Mouse (Mus musculus) forebrain, embryonic 15.5 days (tissue): ENCODE results near the gene Fam234b. TPM values are rescaled to one million over a fixed set of nuclear protein-coding genes. Genes with fewer than 3 reads are reported as not detected.
A peak's percentile ranks its signal among the peaks of the same experiment; 100 is the strongest.

Source experiments
- ATAC-seq: fragments of 200-750 bp; cut with Nextera tagmentation; replicated peaks from 2 replicates; pipeline ENCODE4 v1.8.0; 2017; ENCODE audit warnings: mild to moderate bottlenecking, moderate TSS enrichment, moderate library complexity
- H3K27ac ChIP-seq: fragments of 300-500 bp; sonication (generic); replicated peaks from 2 replicates; pipeline ENCODE4 v1.5.1; 2015; ENCODE audit warnings: mild to moderate bottlenecking, inconsistent platforms
- H3K27me3 ChIP-seq: fragments of 300-500 bp; sonication (generic); 2 replicates; pipeline ENCODE4 v1.6.1; 2015; ENCODE audit warnings: inconsistent platforms
- H3K36me3 ChIP-seq: fragments of 300-500 bp; sonication (generic); 2 replicates; pipeline ENCODE4 v1.6.1; 2015; ENCODE audit warnings: mild to moderate bottlenecking, inconsistent platforms
- H3K4me1 ChIP-seq: fragments of 300-500 bp; sonication (generic); 2 replicates; pipeline ENCODE4 v1.6.1; 2015; ENCODE audit warnings: inconsistent platforms
- H3K4me2 ChIP-seq: fragments of 300-500 bp; sonication (generic); replicated peaks from 2 replicates; pipeline ENCODE4 v1.6.1; 2015; ENCODE audit warnings: mild to moderate bottlenecking, inconsistent platforms
- H3K4me3 ChIP-seq: fragments of 300-500 bp; sonication (generic); 2 replicates; pipeline ENCODE4 v1.5.1; 2015; ENCODE audit warnings: mild to moderate bottlenecking, inconsistent platforms
- H3K9ac ChIP-seq: fragments of 300-500 bp; sonication (generic); replicated peaks from 2 replicates; pipeline ENCODE4 v1.6.1; 2015; ENCODE audit warnings: mild to moderate bottlenecking, inconsistent platforms
- H3K9me3 ChIP-seq: fragments of 300-500 bp; sonication (generic); 2 replicates; pipeline ENCODE4 v1.6.1; 2016; ENCODE audit warnings: inconsistent platforms
- WGBS: fragments of 180-500 bp; shearing (Covaris S2); methylation state at CpG from one replicate; pipeline ENCODE4 v1.1.7; 2015; ENCODE audit warnings: mixed read lengths; 5-methylcytosine and 5-hydroxymethylcytosine counted together
- polyA plus RNA-seq: library from polyadenylated mRNA; unstranded; fragments of >200 nt; fragmentation: Nextera tagmentation; extraction: Ambion mirVana; gene quantifications from 2 replicates; pipeline ENCODE4 v1.2.1, GENCODE M21; 2015

Gene Fam234b
- polyA plus RNA-seq, 1 experiment from 2014 or later: 86.7 TPM

DNA sequence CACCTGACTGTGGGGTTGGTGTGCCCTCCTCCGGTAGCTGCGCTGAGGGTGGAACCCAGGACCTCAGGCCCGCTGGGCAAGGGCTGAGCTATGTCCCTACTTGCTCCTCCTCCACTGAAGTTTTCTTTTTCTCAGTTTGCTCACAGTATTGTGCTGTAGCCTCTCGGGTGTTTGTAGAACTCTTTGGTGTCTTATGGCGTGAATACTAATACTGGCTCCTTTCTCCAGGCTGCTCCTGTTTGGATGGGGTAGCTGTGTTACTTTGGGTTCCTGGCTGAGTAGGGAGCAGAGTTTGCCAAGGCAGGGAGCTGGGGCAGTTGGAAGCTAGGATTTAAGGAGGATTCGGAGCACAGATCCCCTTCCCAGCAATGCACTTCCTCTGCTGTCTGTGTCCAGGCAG is 6.0 kb downstream of the Fam234b start:
- H3K27ac ChIP-seq: peak overlapping the region; percentile 30
- ATAC-seq: 0 out of 2 replicates have a peak, but pooled peaks have one; percentile 39

DNA sequence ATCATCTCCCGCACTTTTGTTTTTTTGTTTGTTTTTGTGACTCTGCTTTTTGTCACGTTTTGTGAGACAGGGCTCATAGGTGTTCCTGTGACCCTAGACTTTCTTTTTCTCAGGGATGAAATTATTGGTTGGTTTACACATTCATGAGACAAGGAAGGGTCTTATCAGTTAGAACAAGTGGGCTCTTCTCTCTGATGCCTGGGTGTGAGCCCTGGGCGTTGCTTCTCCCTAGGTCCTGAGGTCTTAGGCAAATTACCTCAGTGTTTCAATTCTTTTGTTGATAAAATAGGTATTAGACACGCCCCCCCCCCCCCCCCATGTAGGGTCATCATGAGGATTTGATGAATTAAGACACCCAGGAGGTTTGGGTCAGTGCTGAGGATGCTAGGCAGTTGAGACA is 7.1 kb downstream of the Fam234b start:
- Histone ChIP-seq H3K9ac (no peak overlapping the region), H3K4me1 (0 out of 2 replicates have a peak, but pooled peaks cover 13% of the 10 kb centered on the region), H3K4me3 (no peak overlapping the region), H3K27ac (no peak overlapping the region), H3K9me3 (no peaks in the 10 kb centered on the region), H3K4me2 (no peak overlapping the region), H3K36me3 (no peaks in the 10 kb centered on the region; the same call in 1 of the 2 replicates), H3K27me3 (no peaks in the 10 kb centered on the region)
- 72% methylated on average over 4 of the region's 4 CpGs for WGBS
- no peak for ATAC-seq

More for the DNA sequence above, 6.0 kb downstream of the Fam234b start:
- Histone ChIP-seq H3K9me3 (no peaks in the 10 kb centered on the region), H3K9ac (no peak overlapping the region), H3K27me3 (no peaks in the 10 kb centered on the region), H3K4me2 (no peak overlapping the region), H3K4me3 (no peak overlapping the region), H3K36me3 (no peaks in the 10 kb centered on the region), H3K4me1 (peaks cover 23% of the 10 kb centered on the region)
- 52% methylated on average over 6 of the region's 6 CpGs for WGBS

DNA sequence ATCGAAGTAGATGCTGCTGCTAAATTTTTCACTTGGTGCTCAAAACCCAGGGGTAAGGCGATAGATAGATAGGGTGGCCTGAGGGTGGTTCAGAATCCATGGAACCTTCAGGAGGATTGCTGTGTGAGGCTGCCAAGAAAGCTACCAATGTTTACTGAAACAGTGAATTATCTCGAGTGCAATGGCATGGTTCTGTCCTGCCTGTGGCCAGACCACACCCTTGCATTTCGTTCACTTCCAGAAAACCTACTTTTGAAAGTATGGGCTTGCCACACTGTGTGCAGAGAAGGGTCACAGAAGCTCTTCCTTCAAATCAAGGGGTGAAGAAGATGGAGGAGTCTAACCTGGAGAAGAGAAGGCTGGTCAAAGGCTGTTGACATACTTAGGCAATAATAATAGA is 8.0 kb downstream of the Fam234b start:
- Histone ChIP-seq H3K27me3 (no peaks in the 10 kb centered on the region), H3K27ac (no peak overlapping the region), H3K9ac (no peak overlapping the region), H3K4me2 (no peak overlapping the region), H3K9me3 (no peaks in the 10 kb centered on the region), H3K4me3 (no peak overlapping the region), H3K36me3 (no peaks in the 10 kb centered on the region; the same call in 1 of the 2 replicates), H3K4me1 (0 out of 2 replicates have a peak, but pooled peaks cover 10% of the 10 kb centered on the region)
- 96% methylated on average over 4 of the region's 4 CpGs for WGBS
- ATAC-seq: no peak

DNA sequence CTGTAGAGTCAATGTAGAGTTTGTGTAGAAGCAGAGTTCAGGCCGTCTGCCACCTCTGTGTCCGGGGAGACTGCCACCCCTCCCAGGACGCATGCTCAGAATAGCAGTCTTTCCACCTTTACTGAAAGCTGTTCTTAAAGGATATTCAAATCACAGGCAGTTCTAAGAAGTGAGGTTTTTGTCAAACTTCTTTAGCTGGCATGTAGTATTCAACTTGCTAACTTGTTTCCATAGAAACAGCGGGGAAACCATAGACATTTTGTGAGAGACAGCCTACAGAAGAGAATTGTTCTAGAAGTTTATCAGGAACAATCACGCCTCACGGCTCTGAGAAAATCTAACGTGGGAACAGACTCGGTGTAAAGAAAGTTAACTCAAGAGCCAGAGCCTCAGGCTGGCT is 9.1 kb downstream of the Fam234b start:
- H3K27ac ChIP-seq: peak overlapping the region; percentile 27; the same call in 1 of the 2 replicates
- ATAC-seq: 0 out of 2 replicates have a peak, but pooled peaks have one; percentile 16
- H3K4me3 ChIP-seq: no peak overlapping the region
- no peaks in the 10 kb centered on the region for H3K27me3 ChIP-seq
- H3K9ac ChIP-seq: no peak overlapping the region
- H3K4me1 ChIP-seq: 0 out of 2 replicates have a peak, but pooled peaks cover 10% of the 10 kb centered on the region
- no peaks in the 10 kb centered on the region; the same call in 1 of the 2 replicates for H3K36me3 ChIP-seq
- 16% methylated on average over 8 of the region's 8 CpGs for WGBS
- H3K4me2 ChIP-seq: no peak overlapping the region
- no peaks in the 10 kb centered on the region for H3K9me3 ChIP-seq

DNA sequence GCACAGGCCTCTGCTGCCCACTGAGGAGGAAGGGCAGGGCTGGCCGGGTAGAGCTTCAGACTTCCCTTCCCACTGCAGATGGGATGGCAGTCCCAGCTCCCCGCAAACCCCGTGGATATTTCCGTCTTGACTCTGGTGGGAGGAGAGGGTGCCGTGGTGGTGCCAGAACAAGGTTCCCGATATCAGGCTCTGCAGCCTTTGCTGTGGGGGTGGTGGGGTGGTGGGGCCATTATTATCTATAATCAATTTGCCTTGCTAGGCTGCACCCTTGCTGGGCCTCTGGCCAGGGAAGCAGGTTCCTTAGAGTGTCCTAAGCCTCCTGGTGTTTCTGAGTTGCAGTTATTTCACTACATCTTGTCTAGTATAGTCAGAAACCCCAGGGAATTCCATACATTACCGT is 13.4 kb downstream of the Fam234b start:
- ATAC-seq: no peak
- H3K9me3 ChIP-seq: no peaks in the 10 kb centered on the region
- no peak overlapping the region for H3K4me2 ChIP-seq
- H3K4me1 ChIP-seq: 0 out of 2 replicates have a peak, but pooled peaks cover 5% of the 10 kb centered on the region
- no peak overlapping the region for H3K27ac ChIP-seq
- H3K4me3 ChIP-seq: no peak overlapping the region
- no peak overlapping the region for H3K9ac ChIP-seq
- H3K27me3 ChIP-seq: no peaks in the 10 kb centered on the region
- 78% methylated on average over 7 of the region's 7 CpGs for WGBS
- H3K36me3 ChIP-seq: peaks cover 6% of the 10 kb centered on the region; the same call in 1 of the 2 replicates

DNA sequence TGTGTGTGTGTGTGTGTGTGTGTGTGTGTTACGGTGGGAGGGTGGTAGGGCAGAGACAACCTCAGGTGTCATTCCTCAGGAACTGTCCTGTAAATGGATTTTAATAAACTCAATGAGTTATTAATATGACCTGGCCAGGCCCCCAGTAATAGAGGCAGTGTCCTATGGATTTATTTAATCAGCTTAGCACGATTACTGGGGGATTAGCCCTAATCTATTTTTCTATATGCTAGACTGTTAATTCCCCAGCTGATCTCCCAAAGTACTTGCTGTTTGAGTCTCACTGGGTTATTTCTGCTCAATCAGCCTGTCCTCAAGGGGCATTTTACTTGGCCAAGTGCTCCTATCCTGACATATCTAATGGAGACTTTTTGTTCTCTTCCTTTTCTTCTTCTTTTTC is 14.9 kb downstream of the Fam234b start:
- H3K9ac ChIP-seq: no peak overlapping the region
- WGBS: 48% methylated on average over 2 of the region's 2 CpGs

DNA sequence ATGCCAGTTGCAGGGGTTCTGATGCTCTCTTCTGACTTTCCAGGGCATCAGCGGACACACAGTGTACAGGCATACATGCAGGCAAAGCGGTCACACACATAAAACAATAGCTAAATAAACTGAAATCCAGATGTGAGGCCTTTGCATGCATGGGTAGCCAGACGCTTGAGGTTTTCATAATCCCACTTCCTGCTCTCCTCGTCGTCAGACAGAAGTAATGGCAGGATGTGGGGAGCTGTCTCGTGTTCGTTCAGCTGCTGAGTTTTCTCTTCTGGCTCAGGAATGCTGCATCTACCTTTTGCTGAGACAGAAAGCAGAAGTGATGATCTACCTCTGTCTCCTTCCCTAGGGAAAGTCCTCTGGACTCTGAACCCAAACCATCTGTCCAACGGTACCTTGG is 20.6 kb downstream of the Fam234b start:
- no peak for ATAC-seq
- no peak overlapping the region for H3K4me3 ChIP-seq
- H3K4me2 ChIP-seq: no peak overlapping the region
- H3K27ac ChIP-seq: no peak overlapping the region
- no peaks in the 10 kb centered on the region for H3K9me3 ChIP-seq
- peaks cover 2% of the 10 kb centered on the region; the same call in 1 of the 2 replicates for H3K4me1 ChIP-seq
- no peaks in the 10 kb centered on the region for H3K27me3 ChIP-seq
- WGBS: 94% methylated on average over 8 of the region's 8 CpGs
- no peak overlapping the region for H3K9ac ChIP-seq
- peaks cover 18% of the 10 kb centered on the region for H3K36me3 ChIP-seq

More for the DNA sequence above, 14.9 kb downstream of the Fam234b start:
- ATAC-seq: no peak
- H3K9me3 ChIP-seq: no peaks in the 10 kb centered on the region
- H3K36me3 ChIP-seq: peaks cover 8% of the 10 kb centered on the region; the same call in 1 of the 2 replicates
- H3K27ac ChIP-seq: no peak overlapping the region
- H3K4me2 ChIP-seq: no peak overlapping the region
- no peaks in the 10 kb centered on the region for H3K27me3 ChIP-seq
- no peak overlapping the region for H3K4me3 ChIP-seq
- no peaks in the 10 kb centered on the region for H3K4me1 ChIP-seq

DNA sequence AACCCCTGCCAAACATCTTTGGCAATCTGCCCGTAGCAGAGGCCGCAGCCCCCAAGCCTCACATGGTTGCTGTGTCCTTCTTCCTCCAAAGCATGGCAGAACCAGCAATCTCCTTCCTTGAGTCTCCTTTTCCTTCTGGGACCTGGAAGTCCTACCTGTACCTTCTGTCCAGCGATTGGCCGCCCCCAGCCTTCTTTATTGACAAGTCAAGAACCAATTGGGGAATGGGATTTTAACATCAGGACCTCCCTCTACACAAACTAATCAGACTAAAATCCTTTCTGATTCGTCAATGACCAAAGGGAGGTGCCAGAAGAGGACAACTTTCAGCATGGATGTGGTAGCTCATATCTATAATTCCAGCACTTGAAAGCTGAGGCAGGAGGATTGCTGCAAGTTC is 22.1 kb downstream of the Fam234b start:
- Histone ChIP-seq H3K27me3 (no peaks in the 10 kb centered on the region), H3K36me3 (peaks cover 15% of the 10 kb centered on the region), H3K9me3 (no peaks in the 10 kb centered on the region), H3K4me1 (peaks cover 7% of the 10 kb centered on the region), H3K4me3 (no peak overlapping the region), H3K4me2 (no peak overlapping the region), H3K9ac (no peak overlapping the region), H3K27ac (no peak overlapping the region)
- 87% methylated on average over 5 of the region's 5 CpGs for WGBS
- no peak for ATAC-seq

DNA sequence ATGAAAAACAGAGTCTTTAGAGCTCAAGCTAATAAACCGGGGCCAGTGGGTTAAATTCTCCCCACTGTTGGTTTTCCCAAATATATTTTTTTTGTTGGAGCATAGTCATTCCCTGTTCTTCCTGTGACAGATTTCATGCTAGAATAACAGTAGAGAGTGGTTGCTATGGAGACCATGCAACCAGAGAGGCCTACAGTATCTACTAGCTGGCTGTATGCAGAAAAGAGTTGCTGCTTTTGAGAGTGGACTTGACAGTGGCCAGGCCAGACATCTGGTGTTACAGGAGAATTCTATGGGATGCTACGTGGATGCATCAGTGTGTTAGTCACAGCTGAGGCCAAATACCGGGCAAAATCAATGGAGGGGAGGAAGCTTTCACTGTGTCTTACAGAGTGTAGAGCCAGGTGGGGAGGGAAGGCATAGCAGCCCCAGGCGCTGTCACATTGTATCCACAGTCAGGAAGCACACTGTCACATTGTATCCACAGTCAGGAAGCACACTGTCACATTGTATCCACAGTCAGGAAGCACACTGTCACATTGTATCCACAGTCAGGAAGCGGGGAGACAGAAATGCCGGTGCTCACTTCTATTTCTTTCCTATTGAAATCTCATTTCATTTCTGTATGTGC is 26.1 kb downstream of the Fam234b start:
- Histone ChIP-seq H3K9ac (no peak overlapping the region), H3K36me3 (peaks cover 29% of the 10 kb centered on the region)
- 60% methylated on average over 6 of the region's 6 CpGs for WGBS

DNA sequence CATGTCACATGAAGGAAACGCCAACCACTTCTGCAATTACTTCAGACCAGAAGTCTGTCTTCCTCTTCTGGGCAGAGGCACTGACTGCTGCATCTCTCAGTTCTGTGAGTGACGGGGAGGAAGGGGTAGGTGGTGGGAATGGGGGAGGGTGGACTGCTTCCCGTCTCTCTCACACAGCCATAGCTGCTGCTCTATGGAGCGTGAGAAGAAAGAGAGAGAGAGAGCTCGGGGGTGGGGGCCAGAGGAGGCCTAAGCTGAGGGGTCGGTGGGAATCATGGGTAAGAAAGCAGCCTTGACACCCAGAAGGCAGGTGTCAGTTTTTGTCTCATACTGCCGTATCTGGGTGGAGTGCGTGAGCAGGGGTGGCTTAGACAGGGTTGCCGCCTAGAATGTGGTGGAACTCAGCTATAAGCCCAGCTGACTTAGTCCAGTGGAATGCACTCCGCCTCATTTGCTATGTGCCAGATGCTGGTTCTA is 30.7 kb downstream of the Fam234b start:
- 37% methylated on average over 10 of the region's 10 CpGs for WGBS
- H3K4me3 ChIP-seq: no peak overlapping the region
- peaks cover 3% of the 10 kb centered on the region for H3K4me1 ChIP-seq
- no peak for ATAC-seq
- peaks cover 33% of the 10 kb centered on the region for H3K36me3 ChIP-seq
- H3K9ac ChIP-seq: no peak overlapping the region
- no peaks in the 10 kb centered on the region for H3K9me3 ChIP-seq
- H3K4me2 ChIP-seq: no peak overlapping the region
- H3K27ac ChIP-seq: no peak overlapping the region
- H3K27me3 ChIP-seq: no peaks in the 10 kb centered on the region

More for the DNA sequence above, 26.1 kb downstream of the Fam234b start:
- peak; percentile 84 for ATAC-seq
- no peaks in the 10 kb centered on the region for H3K9me3 ChIP-seq
- H3K4me3 ChIP-seq: no peak overlapping the region
- H3K4me2 ChIP-seq: no peak overlapping the region
- no peaks in the 10 kb centered on the region for H3K27me3 ChIP-seq
- peaks cover 7% of the 10 kb centered on the region for H3K4me1 ChIP-seq
- H3K27ac ChIP-seq: peak overlapping the region; percentile 54

DNA sequence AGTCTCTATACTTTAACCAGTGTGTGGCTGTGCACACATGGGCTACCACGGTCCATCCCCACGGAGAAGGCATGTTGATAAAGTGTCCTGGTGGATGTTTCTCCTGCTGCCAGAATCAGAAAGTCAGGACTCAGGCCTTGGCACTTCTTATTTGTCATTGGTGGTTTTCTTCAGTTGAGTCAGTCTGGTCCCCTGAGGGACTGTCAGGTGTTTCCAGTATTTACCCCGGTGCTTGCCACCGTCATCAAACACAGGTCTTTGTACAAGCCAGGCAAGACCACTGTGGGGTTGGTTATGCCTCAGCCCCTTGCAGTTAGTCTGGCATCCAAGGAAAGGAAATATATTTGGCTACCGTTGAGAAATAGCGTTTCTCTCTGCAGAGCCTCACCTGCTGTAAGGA is 32.8 kb downstream of the Fam234b start:
- Histone ChIP-seq H3K4me2 (no peak overlapping the region), H3K9ac (no peak overlapping the region), H3K27ac (no peak overlapping the region), H3K36me3 (peaks cover 40% of the 10 kb centered on the region), H3K9me3 (no peaks in the 10 kb centered on the region), H3K4me3 (no peak overlapping the region), H3K27me3 (no peaks in the 10 kb centered on the region), H3K4me1 (no peaks in the 10 kb centered on the region)
- ATAC-seq: no peak
- 88% methylated on average over 6 of the region's 6 CpGs for WGBS

DNA sequence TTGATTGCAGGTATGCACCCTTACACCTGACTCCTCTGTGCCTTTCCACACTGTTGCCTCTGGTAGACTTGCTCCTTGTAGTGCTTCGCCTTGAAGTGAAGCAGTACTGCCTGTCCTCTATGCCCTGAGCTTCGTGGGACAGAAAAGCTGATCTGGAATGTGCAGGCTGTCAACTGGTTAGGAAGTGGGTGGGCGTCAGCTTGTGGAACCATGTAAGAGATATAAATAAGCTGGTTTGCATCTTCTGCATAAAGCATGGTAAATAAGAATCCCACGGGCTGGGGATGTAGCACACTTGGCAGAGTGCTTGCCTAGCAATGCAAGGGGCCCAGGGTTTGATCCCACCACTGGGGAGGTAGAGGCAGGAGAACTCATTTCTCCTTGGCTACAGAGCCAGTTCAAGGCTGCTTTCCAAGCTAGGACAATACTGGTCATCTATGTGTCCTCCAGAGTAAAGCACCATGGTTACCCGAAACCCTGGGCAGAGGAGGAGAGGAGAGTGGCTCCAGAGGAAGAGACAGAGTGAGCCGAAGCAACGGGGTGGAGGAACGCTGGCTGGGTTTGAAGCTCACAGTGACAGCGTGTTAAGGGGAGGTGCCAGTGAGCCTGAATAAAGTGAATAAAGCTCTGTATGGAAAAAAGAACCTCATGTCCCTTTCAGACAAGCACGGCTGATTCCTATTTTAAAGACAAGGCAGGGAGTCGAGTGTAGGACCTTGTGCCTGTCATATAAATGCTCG is 34.8 kb downstream of the Fam234b start:
- no peak overlapping the region for H3K9ac ChIP-seq
- H3K4me2 ChIP-seq: no peak overlapping the region
- no peak overlapping the region for H3K4me3 ChIP-seq
- no peak for ATAC-seq
- no peaks in the 10 kb centered on the region for H3K27me3 ChIP-seq
- no peaks in the 10 kb centered on the region for H3K4me1 ChIP-seq
- no peaks in the 10 kb centered on the region for H3K9me3 ChIP-seq
- no peak overlapping the region for H3K27ac ChIP-seq
- peaks cover 30% of the 10 kb centered on the region for H3K36me3 ChIP-seq
- WGBS: 75% methylated on average over 12 of the region's 12 CpGs
